Mouse (Mus musculus): Measurements from ENCODE around the gene Pde8b. TPM values are rescaled to one million over a fixed set of nuclear protein-coding genes. Genes with fewer than 3 reads are reported as not detected.

Pde8b gene
- polyA plus RNA-seq, 1 experiment = not detected

- no peak overlapping the region for H3K4me3 ChIP-seq (ENCODE audit: insufficient read depth, low read depth, low read length)
Observed at GRCm38 (mm10) chr13:95055742-95056388, 194.3 kb downstream of the Pde8b start.

GRCm38 (mm10) chr13:95052421-95052820, 197.7 kb downstream of the Pde8b start:
- H3K27ac ChIP-seq (replicated peaks; ENCODE audit: low read depth, low read length) = no peak overlapping the region
- H3K4me3 ChIP-seq (ENCODE audit: insufficient read depth, low read depth, low read length) = no peak overlapping the region
- no peaks in the 10 kb centered on the region for H3K4me1 ChIP-seq (ENCODE audit: control insufficient read depth, insufficient read depth, insufficient read length, low read length)

More at GRCm38 (mm10) chr13:95055742-95056388, 194.3 kb downstream of the Pde8b start:
- Histone ChIP-seq H3K4me1 (ENCODE audit: control insufficient read depth, insufficient read depth, insufficient read length, low read length) (no peaks in the 10 kb centered on the region), H3K27ac (replicated peaks; ENCODE audit: low read depth, low read length) (no peak overlapping the region)

- Histone ChIP-seq H3K4me1 (ENCODE audit: control insufficient read depth, insufficient read depth, insufficient read length, low read length) (no peaks in the 10 kb centered on the region), H3K4me3 (ENCODE audit: insufficient read depth, low read depth, low read length) (no peak overlapping the region)
Observed at GRCm38 (mm10) chr13:95050398-95050797, 199.7 kb downstream of the Pde8b start.

GRCm38 (mm10) chr13:95044108-95044507, 206.0 kb downstream of the Pde8b start:
- no peaks in the 10 kb centered on the region for H3K4me1 ChIP-seq (ENCODE audit: control insufficient read depth, insufficient read depth, insufficient read length, low read length)
- H3K4me3 ChIP-seq (ENCODE audit: insufficient read depth, low read depth, low read length) = no peak overlapping the region
- no peak overlapping the region for H3K27ac ChIP-seq (replicated peaks; ENCODE audit: low read depth, low read length)

More at GRCm38 (mm10) chr13:95050398-95050797, 199.7 kb downstream of the Pde8b start:
- no peak overlapping the region for H3K27ac ChIP-seq (replicated peaks; ENCODE audit: low read depth, low read length)

GRCm38 (mm10) chr13:95040140-95040738, 209.9 kb downstream of the Pde8b start:
- no peaks in the 10 kb centered on the region for H3K4me1 ChIP-seq (ENCODE audit: control insufficient read depth, insufficient read depth, insufficient read length, low read length)
- H3K4me3 ChIP-seq (ENCODE audit: insufficient read depth, low read depth, low read length) = no peak overlapping the region
- no peak overlapping the region for H3K27ac ChIP-seq (replicated peaks; ENCODE audit: low read depth, low read length)

GRCm38 (mm10) chr13:95038200-95038599, 211.9 kb downstream of the Pde8b start:
- Histone ChIP-seq H3K4me1 (ENCODE audit: control insufficient read depth, insufficient read depth, insufficient read length, low read length) (no peaks in the 10 kb centered on the region), H3K27ac (replicated peaks; ENCODE audit: low read depth, low read length) (no peak overlapping the region), H3K4me3 (ENCODE audit: insufficient read depth, low read depth, low read length) (no peak overlapping the region)

- Histone ChIP-seq H3K4me1 (ENCODE audit: control insufficient read depth, insufficient read depth, insufficient read length, low read length) (no peaks in the 10 kb centered on the region), H3K27ac (replicated peaks; ENCODE audit: low read depth, low read length) (no peak overlapping the region), H3K4me3 (ENCODE audit: insufficient read depth, low read depth, low read length) (no peak overlapping the region)
Observed at GRCm38 (mm10) chr13:95034715-95035114, 215.4 kb downstream of the Pde8b start.

GRCm38 (mm10) chr13:95034094-95034493, 216.0 kb downstream of the Pde8b start:
- Histone ChIP-seq H3K4me3 (ENCODE audit: insufficient read depth, low read depth, low read length) (no peak overlapping the region), H3K27ac (replicated peaks; ENCODE audit: low read depth, low read length) (no peak overlapping the region), H3K4me1 (ENCODE audit: control insufficient read depth, insufficient read depth, insufficient read length, low read length) (no peaks in the 10 kb centered on the region)

- H3K27ac ChIP-seq (replicated peaks; ENCODE audit: low read depth, low read length) = no peak overlapping the region
- no peaks in the 10 kb centered on the region for H3K4me1 ChIP-seq (ENCODE audit: control insufficient read depth, insufficient read depth, insufficient read length, low read length)
- no peak overlapping the region for H3K4me3 ChIP-seq (ENCODE audit: insufficient read depth, low read depth, low read length)
Observed at GRCm38 (mm10) chr13:95032973-95033372, 217.2 kb downstream of the Pde8b start.

GRCm38 (mm10) chr13:95032127-95032831, 217.9 kb downstream of the Pde8b start:
- no peak overlapping the region for H3K4me3 ChIP-seq (ENCODE audit: insufficient read depth, low read depth, low read length)
- H3K4me1 ChIP-seq (ENCODE audit: control insufficient read depth, insufficient read depth, insufficient read length, low read length) = no peaks in the 10 kb centered on the region
- H3K27ac ChIP-seq (replicated peaks; ENCODE audit: low read depth, low read length) = no peak overlapping the region

GRCm38 (mm10) chr13:95030828-95031227, 219.3 kb downstream of the Pde8b start:
- no peak overlapping the region for H3K27ac ChIP-seq (replicated peaks; ENCODE audit: low read depth, low read length)
- H3K4me1 ChIP-seq (ENCODE audit: control insufficient read depth, insufficient read depth, insufficient read length, low read length) = no peaks in the 10 kb centered on the region
- H3K4me3 ChIP-seq (ENCODE audit: insufficient read depth, low read depth, low read length) = no peak overlapping the region

GRCm38 (mm10) chr13:95020216-95020615, 229.9 kb downstream of the Pde8b start:
- Histone ChIP-seq H3K4me3 (ENCODE audit: insufficient read depth, low read depth, low read length) (no peak overlapping the region), H3K27ac (replicated peaks; ENCODE audit: low read depth, low read length) (no peak overlapping the region)

GRCm38 (mm10) chr13:95019345-95019744, 230.8 kb downstream of the Pde8b start:
- Histone ChIP-seq H3K27ac (replicated peaks; ENCODE audit: low read depth, low read length) (no peak overlapping the region), H3K4me1 (ENCODE audit: control insufficient read depth, insufficient read depth, insufficient read length, low read length) (no peaks in the 10 kb centered on the region), H3K4me3 (ENCODE audit: insufficient read depth, low read depth, low read length) (no peak overlapping the region)

More at GRCm38 (mm10) chr13:95020216-95020615, 229.9 kb downstream of the Pde8b start:
- H3K4me1 ChIP-seq (ENCODE audit: control insufficient read depth, insufficient read depth, insufficient read length, low read length) = no peaks in the 10 kb centered on the region

- H3K4me1 ChIP-seq (ENCODE audit: control insufficient read depth, insufficient read depth, insufficient read length, low read length) = no peaks in the 10 kb centered on the region
- H3K4me3 ChIP-seq (ENCODE audit: insufficient read depth, low read depth, low read length) = no peak overlapping the region
- no peak overlapping the region for H3K27ac ChIP-seq (replicated peaks; ENCODE audit: low read depth, low read length)
Observed at GRCm38 (mm10) chr13:95017916-95018315, 232.2 kb downstream of the Pde8b start.

GRCm38 (mm10) chr13:95017278-95017677, 232.9 kb downstream of the Pde8b start:
- Histone ChIP-seq H3K4me1 (ENCODE audit: control insufficient read depth, insufficient read depth, insufficient read length, low read length) (no peaks in the 10 kb centered on the region), H3K27ac (replicated peaks; ENCODE audit: low read depth, low read length) (no peak overlapping the region), H3K4me3 (ENCODE audit: insufficient read depth, low read depth, low read length) (no peak overlapping the region)

All from brown adipose tissue, adult 24 weeks (tissue).